Mouse (Mus musculus) olfactory bulb, adult 2 months (tissue): ENCODE measurements around the gene Hist1h3f.

Source experiments
- CTCF ChIP-seq: fragments of 200-500 bp; IDR thresholded peaks from 2 replicates; pipeline ENCODE4 v1.5.1; 2012; ENCODE audit warnings: low read depth, mild to moderate bottlenecking, low read length, moderate library complexity; ENCODE audit not compliant: insufficient read depth
- POLR2A ChIP-seq: fragments of 200-500 bp; IDR thresholded peaks from 2 replicates; pipeline ENCODE4 v1.6.1; 2012; ENCODE audit warnings: mild to moderate bottlenecking, low read depth, low read length, moderate library complexity; ENCODE audit not compliant: insufficient read depth

DNA sequence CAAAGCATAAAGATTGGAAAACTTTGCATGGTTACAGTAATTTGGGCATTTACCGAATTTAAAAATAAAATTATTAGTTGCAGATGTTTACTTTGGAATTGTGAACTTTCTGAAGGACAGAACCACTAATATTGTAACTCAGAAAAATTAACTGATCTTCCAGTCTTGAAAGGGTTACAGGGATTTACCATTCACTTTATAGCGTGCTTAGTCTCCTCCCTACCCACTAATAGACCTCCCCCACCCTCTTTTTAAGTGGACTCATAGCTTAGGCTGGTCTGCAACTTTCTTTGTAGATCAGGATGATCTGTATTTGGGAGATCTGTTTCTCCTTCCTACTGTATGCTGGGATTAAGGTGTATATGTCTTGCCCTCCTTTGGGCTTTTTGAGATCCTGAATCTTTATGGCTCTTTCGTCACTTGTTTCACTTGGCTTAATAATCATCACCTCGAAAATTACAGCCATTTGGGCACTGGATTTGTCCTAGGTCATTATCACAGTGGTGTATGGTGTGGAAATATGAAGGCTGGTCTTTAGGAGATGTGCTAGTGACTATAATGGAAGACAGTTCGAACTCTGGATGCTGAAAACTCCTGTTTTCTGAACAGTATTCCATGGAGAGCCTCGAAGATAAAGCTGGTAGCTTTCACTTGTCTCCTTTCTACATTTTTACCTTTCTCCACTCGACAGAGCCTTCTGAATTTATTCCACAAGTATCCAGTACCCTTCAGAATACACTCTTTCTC, 7.6 kb upstream of the Hist1h3f start:
- TF ChIP-seq POLR2A (no peak), CTCF (no peak)
